Mouse (Mus musculus) hindbrain, embryonic 16.5 days (tissue): Measurements from ENCODE around the gene Hnf4a. TPM values are rescaled to one million over a fixed set of nuclear protein-coding genes. Genes with fewer than 3 reads are reported as not detected.

Experiments used
- ATAC-seq: fragments of 200-750 bp; cut with Nextera tagmentation; 2 replicates; pipeline ENCODE4 v1.8.0; 2017; ENCODE audit warnings: moderate TSS enrichment, moderate library complexity
- H3K27ac ChIP-seq: fragments of 300-500 bp; sonication (generic); 2 replicates; pipeline ENCODE4 v1.5.1; 2014; ENCODE audit warnings: low read depth, mild to moderate bottlenecking, control low read depth, low read length, moderate library complexity
- H3K27me3 ChIP-seq: fragments of 300-500 bp; sonication (generic); replicated peaks from 2 replicates; pipeline ENCODE4 v1.6.1; 2014; ENCODE audit warnings: low read length; ENCODE audit not compliant: control insufficient read depth, insufficient read depth
- H3K36me3 ChIP-seq: fragments of 300-500 bp; sonication (generic); 2 replicates; pipeline ENCODE4 v1.6.1; 2014; ENCODE audit warnings: mild to moderate bottlenecking, low read length, moderate library complexity, mixed read lengths; ENCODE audit not compliant: control insufficient read depth, insufficient read depth
- H3K4me1 ChIP-seq: fragments of 300-500 bp; sonication (generic); 2 replicates; pipeline ENCODE4 v1.6.1; 2014; ENCODE audit warnings: low read depth, low read length; ENCODE audit not compliant: control insufficient read depth, insufficient read depth
- H3K4me2 ChIP-seq: fragments of 300-500 bp; sonication (generic); 2 replicates; pipeline ENCODE4 v1.6.1; 2014; ENCODE audit warnings: mild to moderate bottlenecking, low read length, control low read depth, moderate library complexity
- H3K4me3 ChIP-seq: fragments of 300-500 bp; sonication (generic); 2 replicates; pipeline ENCODE4 v1.5.1; 2014; ENCODE audit warnings: mild to moderate bottlenecking, low read length, control low read depth, moderate library complexity
- H3K9ac ChIP-seq: fragments of 300-500 bp; sonication (generic); 2 replicates; pipeline ENCODE4 v1.6.1; 2014; ENCODE audit warnings: low read depth, mild to moderate bottlenecking, control low read depth, low read length, moderate library complexity
- H3K9me3 ChIP-seq: fragments of 300-500 bp; sonication (generic); 2 replicates; pipeline ENCODE4 v1.6.1; 2014; ENCODE audit warnings: mild to moderate bottlenecking, low read length, moderate library complexity; ENCODE audit not compliant: control insufficient read depth
- WGBS: fragments of 180-500 bp; shearing (Covaris S2); extraction: QIAGEN DNeasy Blood & Tissue Kit; methylation state at CpG from one replicate; pipeline ENCODE4 v1.1.7; 2014; 5-methylcytosine and 5-hydroxymethylcytosine counted together
- polyA plus RNA-seq: library from polyadenylated mRNA; unstranded; fragments of >200 nt; fragmentation: Nextera tagmentation; extraction: Ambion mirVana; gene quantifications from 2 replicates; pipeline ENCODE4 v1.2.1, GENCODE M21; 2015

The Hnf4a gene
- polyA plus RNA-seq, 1 experiment from 2014 or later = not detected

DNA sequence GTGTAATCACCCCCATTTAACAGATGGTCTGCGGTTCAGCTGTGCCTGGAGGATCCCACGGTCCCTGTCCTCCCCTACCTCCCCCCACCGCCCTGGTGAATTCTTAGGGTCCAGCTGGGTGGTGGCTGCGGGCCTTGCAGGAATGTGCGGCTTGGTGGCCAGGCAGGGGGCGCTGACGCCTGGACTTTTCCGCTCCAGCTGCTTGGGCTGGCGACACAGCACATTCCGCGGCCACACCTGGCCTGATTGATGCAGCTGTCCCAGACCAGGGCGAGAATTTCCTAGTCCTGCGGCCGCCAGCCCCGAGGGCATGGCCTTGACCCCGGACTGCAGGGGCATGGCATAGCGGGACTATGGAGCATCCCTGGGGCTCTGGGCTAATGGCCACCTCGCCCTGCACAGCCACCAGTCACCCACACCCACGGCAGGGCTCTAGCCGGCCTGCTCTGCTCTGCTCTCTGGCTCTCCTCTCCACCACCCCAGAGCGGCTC, 25.0 kb upstream of the Hnf4a start:
- WGBS = 3% methylated on average over 21 of the region's 21 CpGs
- H3K4me3 ChIP-seq = peak overlapping the region; percentile 32
- no peaks in the 10 kb centered on the region; the same call in 1 of the 2 replicates for H3K27me3 ChIP-seq
- H3K4me1 ChIP-seq = peaks cover 8% of the 10 kb centered on the region
- H3K27ac ChIP-seq = peak overlapping the region; percentile 0; the same call in 1 of the 2 replicates
- no peaks in the 10 kb centered on the region for H3K36me3 ChIP-seq
- H3K4me2 ChIP-seq = peak overlapping the region; percentile 58
- peak overlapping the region; percentile 60 for H3K9ac ChIP-seq
- no peaks in the 10 kb centered on the region for H3K9me3 ChIP-seq
- ATAC-seq = peak; percentile 69

DNA sequence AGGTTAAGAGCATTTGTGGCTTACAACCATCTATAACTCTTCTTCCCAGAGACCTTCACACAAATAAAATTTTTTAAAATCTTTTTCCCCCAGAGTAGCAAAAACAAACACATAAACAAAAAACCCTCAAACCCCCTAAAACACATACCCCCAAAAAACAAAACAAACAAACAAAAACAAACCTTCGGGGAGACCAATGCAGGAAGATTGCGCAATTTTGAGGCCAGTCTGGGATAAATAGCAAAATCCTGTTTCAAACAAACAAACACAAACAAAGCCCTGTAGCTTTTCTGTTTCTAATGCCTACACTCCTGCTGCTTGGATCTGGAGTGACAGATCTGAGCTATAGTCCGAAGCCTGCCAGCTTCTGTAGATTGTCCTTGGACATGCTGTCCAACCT, 19.2 kb upstream of the Hnf4a start:
- H3K4me3 ChIP-seq = no peak overlapping the region
- H3K4me2 ChIP-seq = no peak overlapping the region
- no peaks in the 10 kb centered on the region for H3K9me3 ChIP-seq
- ATAC-seq = no peak
- no peak overlapping the region for H3K27ac ChIP-seq
- 91% methylated on average over 3 of the region's 3 CpGs for whole genome bisulfite sequencing
- no peak overlapping the region for H3K9ac ChIP-seq
- H3K36me3 ChIP-seq = no peaks in the 10 kb centered on the region
- 0 out of 2 replicates have a peak, but pooled peaks cover 2% of the 10 kb centered on the region for H3K4me1 ChIP-seq
- H3K27me3 ChIP-seq = no peaks in the 10 kb centered on the region

DNA sequence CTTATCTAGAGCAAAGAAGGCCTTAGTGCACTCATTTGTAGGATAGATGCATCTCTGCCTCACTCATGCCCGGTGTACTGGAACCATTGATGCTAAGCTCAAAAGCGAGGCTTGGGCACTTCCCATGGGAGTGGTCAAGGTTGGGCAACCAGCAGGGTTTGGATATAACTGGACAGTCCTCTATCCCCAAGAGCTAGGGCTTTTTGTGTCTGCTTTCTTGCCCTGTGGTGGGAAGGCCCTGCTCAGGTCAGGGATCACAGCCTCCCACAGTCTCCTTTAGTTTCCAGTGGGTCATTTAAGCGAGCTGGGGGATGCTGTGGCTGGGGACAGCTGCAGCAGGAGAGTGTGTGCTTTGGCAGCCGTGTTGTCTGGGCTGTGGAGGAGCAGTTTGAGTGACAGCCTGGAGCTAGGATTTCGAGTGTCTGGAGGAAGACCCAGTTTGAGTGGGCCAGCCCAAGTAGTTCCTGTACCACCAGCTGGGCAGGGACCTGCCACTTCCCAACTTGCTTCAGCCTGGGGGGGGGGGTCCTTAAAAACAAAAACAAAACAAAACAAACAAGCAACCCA, 16.8 kb upstream of the Hnf4a start:
- ATAC-seq = no peak
- WGBS = 50% methylated on average over 5 of the region's 5 CpGs
- H3K4me2 ChIP-seq = no peak overlapping the region
- no peak overlapping the region for H3K4me3 ChIP-seq
- no peak overlapping the region for H3K27ac ChIP-seq
- H3K9me3 ChIP-seq = no peaks in the 10 kb centered on the region
- peaks cover 2% of the 10 kb centered on the region; the same call in 1 of the 2 replicates for H3K4me1 ChIP-seq
- H3K27me3 ChIP-seq = no peaks in the 10 kb centered on the region
- no peak overlapping the region for H3K9ac ChIP-seq
- no peaks in the 10 kb centered on the region for H3K36me3 ChIP-seq

DNA sequence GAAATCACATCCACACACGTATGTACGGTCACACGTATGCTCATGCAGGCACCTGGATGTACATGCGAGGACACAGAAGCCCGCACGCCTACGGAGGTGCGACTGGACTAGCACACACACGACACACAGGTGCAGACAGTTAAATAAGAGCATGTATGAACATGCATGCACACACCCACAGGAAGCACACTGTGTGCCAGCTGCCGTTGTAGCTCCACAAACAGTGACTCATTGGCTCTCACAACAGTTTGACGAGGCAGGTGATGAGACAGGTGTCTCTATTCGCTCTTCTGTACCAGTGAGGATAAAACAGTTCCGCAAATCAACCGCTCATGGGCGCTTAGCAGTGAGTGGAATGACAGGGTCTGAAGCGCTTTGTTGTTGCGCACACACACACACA, 16.0 kb upstream of the Hnf4a start:
- H3K27me3 ChIP-seq = no peaks in the 10 kb centered on the region
- 91% methylated on average over 17 of the region's 17 CpGs for WGBS
- ATAC-seq = no peak

DNA sequence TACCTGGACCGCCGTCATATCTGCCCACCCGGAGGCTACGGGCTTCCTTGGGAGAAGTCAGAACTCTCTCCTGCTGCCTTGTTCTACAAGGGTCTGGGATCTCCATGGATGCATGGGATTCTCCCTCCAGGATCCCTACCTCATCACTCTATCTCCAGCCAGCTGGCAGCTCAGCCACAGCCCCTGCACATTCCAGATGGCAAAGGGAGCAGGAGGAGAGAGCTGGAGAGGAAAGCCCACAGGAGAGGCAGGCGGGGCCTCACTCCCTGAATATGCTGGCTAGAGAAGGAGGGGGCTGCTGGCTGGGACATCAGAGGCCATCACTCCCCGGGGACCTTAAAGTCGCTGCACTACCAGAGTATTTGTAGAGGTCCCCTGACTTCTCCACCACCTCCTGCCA, 15.3 kb upstream of the Hnf4a start:
- peak; percentile 63 for ATAC-seq
- H3K36me3 ChIP-seq = no peaks in the 10 kb centered on the region
- H3K9ac ChIP-seq = no peak overlapping the region
- no peaks in the 10 kb centered on the region for H3K9me3 ChIP-seq
- no peaks in the 10 kb centered on the region for H3K27me3 ChIP-seq
- WGBS = 51% methylated on average over 7 of the region's 7 CpGs
- no peak overlapping the region for H3K4me2 ChIP-seq
- H3K27ac ChIP-seq = no peak overlapping the region
- H3K4me1 ChIP-seq = peaks cover 2% of the 10 kb centered on the region; the same call in 1 of the 2 replicates
- H3K4me3 ChIP-seq = no peak overlapping the region

More for the DNA sequence above, 16.0 kb upstream of the Hnf4a start:
- no peak overlapping the region for H3K4me2 ChIP-seq
- peaks cover 2% of the 10 kb centered on the region; the same call in 1 of the 2 replicates for H3K4me1 ChIP-seq
- no peaks in the 10 kb centered on the region for H3K9me3 ChIP-seq
- no peak overlapping the region for H3K4me3 ChIP-seq
- H3K9ac ChIP-seq = no peak overlapping the region
- no peaks in the 10 kb centered on the region for H3K36me3 ChIP-seq
- H3K27ac ChIP-seq = no peak overlapping the region

DNA sequence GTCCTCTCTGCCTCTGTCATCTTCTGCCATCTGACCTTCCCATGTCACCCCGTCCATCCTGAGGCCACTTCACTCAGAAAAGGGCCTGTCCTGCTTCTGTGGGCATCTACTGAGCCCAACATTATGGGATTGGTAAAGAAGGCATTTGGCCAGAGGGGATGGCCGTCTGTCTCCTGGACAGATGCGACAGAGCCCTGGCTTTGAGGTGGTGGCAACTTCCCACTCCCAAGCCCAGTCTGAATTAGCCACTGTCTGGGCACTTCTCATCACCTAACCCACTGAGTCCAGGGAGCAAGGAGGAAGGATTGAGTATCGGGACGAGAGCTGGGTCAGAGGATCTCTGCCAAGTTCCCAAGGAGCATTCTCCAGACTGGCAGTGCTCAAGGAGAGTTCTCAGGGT, 14.6 kb upstream of the Hnf4a start, which contains the start of gene R3hdml:
Gene R3hdml, plus strand, starts transcription at position 301 of the 400 bp plus-strand sequence.
- no peaks in the 10 kb centered on the region for H3K9me3 ChIP-seq
- H3K4me1 ChIP-seq = peaks cover 2% of the 10 kb centered on the region; the same call in 1 of the 2 replicates
- no peak for ATAC-seq
- no peak within 1 kb of the TSS for H3K4me3 ChIP-seq
- no peak within 1 kb of the TSS for H3K9ac ChIP-seq
- no peaks in the 10 kb centered on the region for H3K36me3 ChIP-seq
- no peak within 1 kb of the TSS for H3K4me2 ChIP-seq
- H3K27me3 ChIP-seq = no peaks in the 10 kb centered on the region
- WGBS = 74% methylated on average over 5 of the region's 5 CpGs
- H3K27ac ChIP-seq = no peak within 1 kb of the TSS

DNA sequence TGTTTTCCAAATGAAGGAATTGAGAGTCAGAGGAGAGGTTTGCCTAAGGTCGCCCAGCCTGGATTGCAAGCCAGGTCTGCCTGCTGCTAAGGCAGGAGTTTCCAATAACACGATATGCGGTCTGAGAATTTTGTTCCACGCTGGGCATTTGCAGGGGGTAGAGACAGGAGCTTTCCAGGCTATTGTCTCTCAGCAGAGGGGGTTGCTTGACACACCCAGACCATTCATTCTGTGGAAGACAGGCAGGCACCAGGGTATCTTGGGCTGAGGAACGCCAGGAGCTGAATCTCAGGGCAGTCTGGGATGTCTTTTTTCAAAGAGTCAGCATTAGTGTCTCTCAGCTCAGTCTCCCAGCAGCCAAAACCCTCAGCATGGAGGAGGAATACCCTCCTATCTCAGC, 13.6 kb upstream of the Hnf4a start:
- H3K9me3 ChIP-seq = no peaks in the 10 kb centered on the region
- no peak overlapping the region for H3K27ac ChIP-seq
- no peak overlapping the region for H3K9ac ChIP-seq
- WGBS = 16% methylated on average over 5 of the region's 5 CpGs
- ATAC-seq = no peak
- no peaks in the 10 kb centered on the region for H3K36me3 ChIP-seq
- H3K4me2 ChIP-seq = no peak overlapping the region
- peaks cover 2% of the 10 kb centered on the region; the same call in 1 of the 2 replicates for H3K4me1 ChIP-seq
- no peaks in the 10 kb centered on the region for H3K27me3 ChIP-seq
- H3K4me3 ChIP-seq = no peak overlapping the region

DNA sequence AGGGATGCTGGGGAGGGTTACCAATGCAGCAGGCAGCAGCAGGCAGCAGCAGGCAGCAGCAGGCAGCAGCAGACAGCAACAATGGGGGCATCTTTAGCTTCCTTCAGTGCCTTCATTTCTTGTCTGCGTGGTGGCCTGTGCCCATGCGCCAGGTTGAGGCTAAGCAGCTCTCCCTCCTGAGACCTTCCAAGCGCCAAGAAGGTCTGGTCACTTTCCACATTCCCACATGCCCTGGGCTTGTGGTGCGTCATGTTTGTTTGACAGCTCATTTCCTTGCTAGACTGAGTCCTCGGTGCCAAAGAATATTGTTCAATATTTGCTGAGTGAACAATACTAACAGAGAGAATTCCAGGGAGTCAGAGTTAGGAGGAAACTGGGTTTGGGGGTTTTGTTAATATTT, 12.6 kb upstream of the Hnf4a start:
- Histone ChIP-seq H3K4me2 (no peak overlapping the region), H3K9ac (no peak overlapping the region), H3K36me3 (no peaks in the 10 kb centered on the region), H3K9me3 (no peaks in the 10 kb centered on the region), H3K4me1 (peaks cover 2% of the 10 kb centered on the region; the same call in 1 of the 2 replicates), H3K4me3 (no peak overlapping the region), H3K27me3 (no peaks in the 10 kb centered on the region), H3K27ac (no peak overlapping the region)
- 37% methylated on average over 5 of the region's 5 CpGs for WGBS
- ATAC-seq = no peak

DNA sequence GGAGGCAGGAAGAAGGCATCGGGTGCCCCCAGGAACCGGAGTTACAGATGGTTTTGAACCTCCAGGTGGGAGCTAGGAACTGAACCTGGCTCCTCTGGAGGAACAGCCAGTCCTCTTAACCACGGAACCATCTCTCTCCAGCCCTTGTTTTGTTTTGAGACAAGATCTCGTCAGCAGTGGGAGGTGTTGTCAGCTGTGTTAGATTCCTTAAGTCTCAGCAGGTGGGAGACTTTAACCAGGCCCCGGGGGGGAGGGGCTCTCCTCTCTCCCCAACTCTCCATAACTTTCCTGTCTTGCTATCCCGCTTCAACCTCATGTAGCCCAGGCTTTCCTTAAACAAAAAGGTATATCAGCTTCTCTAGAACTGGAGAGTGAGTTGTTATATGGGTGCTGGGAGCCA, 12.2 kb upstream of the Hnf4a start:
- peaks cover 2% of the 10 kb centered on the region; the same call in 1 of the 2 replicates for H3K4me1 ChIP-seq
- no peaks in the 10 kb centered on the region for H3K9me3 ChIP-seq
- no peak for ATAC-seq
- H3K27ac ChIP-seq = no peak overlapping the region
- no peak overlapping the region for H3K9ac ChIP-seq
- no peak overlapping the region for H3K4me2 ChIP-seq
- no peaks in the 10 kb centered on the region for H3K27me3 ChIP-seq
- WGBS = 61% methylated on average over 6 of the region's 6 CpGs
- H3K36me3 ChIP-seq = no peaks in the 10 kb centered on the region
- no peak overlapping the region for H3K4me3 ChIP-seq
